ENCODE assay signal across 11 mouse cellular contexts in the genomic region with DNA sequence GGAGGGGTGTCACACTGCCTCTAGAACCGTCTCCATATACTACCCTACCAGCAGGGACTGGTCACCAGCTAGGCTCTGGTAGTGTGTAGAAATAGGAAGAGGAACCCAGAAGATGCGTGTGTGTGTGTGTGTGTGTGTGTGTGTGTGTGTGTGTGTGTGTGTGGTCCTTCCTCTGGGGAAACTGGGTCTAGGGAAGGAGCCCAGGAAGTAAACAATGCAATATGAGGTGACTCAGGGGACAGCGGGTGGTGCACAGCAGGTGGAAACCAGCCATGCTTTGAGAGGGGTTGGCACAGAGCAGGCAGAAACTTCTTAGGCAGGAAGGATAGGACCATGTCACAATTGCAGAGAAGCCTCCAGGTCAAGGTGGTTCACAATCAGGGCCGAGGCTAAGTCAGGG. TPM values are rescaled to one million over a fixed set of nuclear protein-coding genes. Genes with fewer than 3 reads are reported as not detected.
DNase-seq lines count a peak whose midpoint lies in the region; ATAC-seq and TF ChIP-seq lines count a peak whose summit lies in the region.
"Had no signal": no experiment of that assay in that cellular context is flagged by ENCODE, and none has a peak within 500 bp of the region (broad histone marks: within the 10 kb centered on the region; RNA-seq: fewer than 3 reads in every experiment).

No protein-coding gene starts in this region.

- no peaks in the 10 kb centered on the region for H3K27me3 ChIP-seq in embryonic facial prominence, embryonic 14.5 days (replicated peaks; ENCODE audit: control insufficient read depth, insufficient read depth, low read length)
- H3K27me3 ChIP-seq in embryonic facial prominence, embryonic 10.5 days (replicated peaks; ENCODE audit: low read depth, poor library complexity, severe bottlenecking): no peaks in the 10 kb centered on the region
- no peaks in the 10 kb centered on the region for H3K27me3 ChIP-seq in stomach, postnatal 0 days (ENCODE audit: control insufficient read depth, insufficient read depth, low read length)
- H3K27me3 ChIP-seq: hindbrain, embryonic 12.5 days; megakaryocyte, embryonic 14.5 days had no signal

- H3K9ac ChIP-seq in embryonic facial prominence, embryonic 14.5 days (ENCODE audit: low read depth, low read length): no peak overlapping the region
- H3K9ac ChIP-seq in stomach, postnatal 0 days (ENCODE audit: low read length): no peak overlapping the region
- H3K9ac ChIP-seq: forebrain, postnatal 0 days; hindbrain, embryonic 12.5 days had no signal

- H3K4me1 ChIP-seq in embryonic facial prominence, embryonic 14.5 days (ENCODE audit: control insufficient read depth, insufficient read depth, low read length): no peaks in the 10 kb centered on the region
- peaks cover 3% of the 10 kb centered on the region; the same call in 1 of the 2 replicates for H3K4me1 ChIP-seq in embryonic facial prominence, embryonic 10.5 days
- H3K4me1 ChIP-seq in stomach, postnatal 0 days (replicated peaks; ENCODE audit: control insufficient read depth, insufficient read depth): no peaks in the 10 kb centered on the region
- H3K4me1 ChIP-seq: hindbrain, embryonic 12.5 days had no signal

- no peak for TF ChIP-seq EP300 in stomach, postnatal 0 days (optimal IDR thresholded peaks at IDR 0.05)

- peak; percentile 68; the same call in 1 of the 2 replicates for ATAC-seq in embryonic facial prominence, embryonic 14.5 days (ENCODE audit: low read depth)
- ATAC-seq in stomach, postnatal 0 days (ENCODE audit: low FRiP score, low TSS enrichment): peak; percentile 51; the same call in 1 of the 2 replicates

- no peak for TF ChIP-seq CTCF in stomach, postnatal 0 days (IDR thresholded peaks at IDR 0.05; ENCODE audit: low read depth)

- H3K36me3 ChIP-seq in embryonic facial prominence, embryonic 14.5 days (ENCODE audit: control insufficient read depth, insufficient read depth, low read length): no peaks in the 10 kb centered on the region
- no peaks in the 10 kb centered on the region for H3K36me3 ChIP-seq in embryonic facial prominence, embryonic 10.5 days (replicated peaks)
- H3K36me3 ChIP-seq in stomach, postnatal 0 days (ENCODE audit: control insufficient read depth, insufficient read depth, low read length): no peaks in the 10 kb centered on the region
- H3K36me3 ChIP-seq: hindbrain, embryonic 12.5 days had no signal

- WGBS in embryonic facial prominence, embryonic 14.5 days: 67% methylated on average over 4 of the region's 4 CpGs
- WGBS in embryonic facial prominence, embryonic 10.5 days: 62% methylated on average over 4 of the region's 4 CpGs
- 41% methylated on average over 4 of the region's 4 CpGs for WGBS in stomach, postnatal 0 days

- H3K4me2 ChIP-seq in embryonic facial prominence, embryonic 14.5 days (ENCODE audit: low read depth, low read length): no peak overlapping the region
- no peak overlapping the region for H3K4me2 ChIP-seq in stomach, postnatal 0 days (replicated peaks; ENCODE audit: low read depth)
- H3K4me2 ChIP-seq: hindbrain, embryonic 12.5 days had no signal

- no peak overlapping the region for H3K4me3 ChIP-seq in embryonic facial prominence, embryonic 14.5 days (ENCODE audit: low read depth, low read length)
- no peak overlapping the region for H3K4me3 ChIP-seq in embryonic facial prominence, embryonic 10.5 days
- H3K4me3 ChIP-seq in stomach, postnatal 0 days (ENCODE audit: low read depth, low read length): no peak overlapping the region
- H3K4me3 ChIP-seq: hindbrain, embryonic 12.5 days; megakaryocyte, embryonic 14.5 days had no signal

- H3K27ac ChIP-seq in embryonic facial prominence, embryonic 14.5 days (replicated peaks; ENCODE audit: low read depth, low read length): no peak overlapping the region
- H3K27ac ChIP-seq in embryonic facial prominence, embryonic 10.5 days (replicated peaks): no peak overlapping the region
- H3K27ac ChIP-seq in stomach, postnatal 0 days (replicated peaks): no peak overlapping the region
- H3K27ac ChIP-seq: hindbrain, embryonic 12.5 days had no signal

- no peak for DNase-seq in embryonic facial prominence, embryonic 14.5 days (ENCODE audit: low spot score)
- no peak for DNase-seq in embryonic facial prominence, embryonic 10.5 days (ENCODE audit: low spot score)
- DNase-seq in spleen, adult 18-20 months: peak; percentile 52 to 64
- DNase-seq in spleen, adult 12 weeks (ENCODE audit: low spot score): no peak
- DNase-seq in lung, postnatal 14 days: peak; percentile 37
- no peak for DNase-seq in stomach, postnatal 0 days (ENCODE audit: low spot score)
- no peak for DNase-seq in right cerebral cortex, postnatal 10 days (ENCODE audit: low spot score in 2 of 2)
- no peak for DNase-seq in adrenal gland, postnatal 36 days

- H3K9me3 ChIP-seq in embryonic facial prominence, embryonic 14.5 days (ENCODE audit: control insufficient read depth, low read length): no peaks in the 10 kb centered on the region
- H3K9me3 ChIP-seq in embryonic facial prominence, embryonic 10.5 days: no peaks in the 10 kb centered on the region
- no peaks in the 10 kb centered on the region for H3K9me3 ChIP-seq in stomach, postnatal 0 days (ENCODE audit: control insufficient read depth, low read length)
- H3K9me3 ChIP-seq: hindbrain, embryonic 12.5 days; megakaryocyte, embryonic 14.5 days had no signal

RNA-seq across cellular contexts. Expression of a gene that starts 30.8 kb away (rescaled TPM):
- 1.0 and 1.1 TPM in 2 replicates for polyA plus RNA-seq in embryonic facial prominence, embryonic 14.5 days (2014; fragmentation: Nextera tagmentation; extraction: Ambion mirVana)
- polyA plus RNA-seq in embryonic facial prominence, embryonic 10.5 days (2016; fragmentation: Nextera tagmentation; extraction: Ambion mirVana): 0.29 and 0.67 TPM in 2 replicates
- polyA plus RNA-seq in stomach, postnatal 0 days (2015; fragmentation: Nextera tagmentation; extraction: Ambion mirVana): 0.27 and 0.41 TPM in 2 replicates
- 1 to 10 TPM; 1.2 TPM for total RNA-seq in adrenal gland, postnatal 36 days (2021)

Comparison
In these comparisons a context has a peak if more than half of its experiments do, and no peak if none do; other contexts are left out.
1. DNase-seq: peak in spleen, adult 18-20 months (2 of 2) and lung, postnatal 14 days (single experiment); none in embryonic facial prominence, embryonic 14.5 days (single experiment), embryonic facial prominence, embryonic 10.5 days (single experiment), spleen, adult 12 weeks (single experiment), stomach, postnatal 0 days (single experiment), right cerebral cortex, postnatal 10 days (0 of 2) and adrenal gland, postnatal 36 days (0 of 2).